Mouse (Mus musculus) hematopoietic stem cell, adult 5-6 weeks (primary cell): ENCODE data around the gene Hook1. TPM values are rescaled to one million over a fixed set of nuclear protein-coding genes. Genes with fewer than 3 reads are reported as not detected.

Experiments
- ATAC-seq, 2 experiments: fragments of 125-278 bp in 1 of 2; replicated peaks in 1 of 2; 2 replicates each; pipeline ENCODE4 v1.8.0; 2016 to 2017; ENCODE audit warnings: inconsistent platforms in 2 of 2, mild to moderate bottlenecking in 2 of 2, moderate number of reproducible peaks in 2 of 2, low read depth in 1 of 2, moderate TSS enrichment in 1 of 2; ENCODE audit not compliant: low FRiP score in 2 of 2, poor library complexity in 2 of 2, severe bottlenecking in 2 of 2, insufficient read depth in 1 of 2, low TSS enrichment in 1 of 2
- total RNA-seq: library from RNA; stranded (forward); fragments of 172-1452, 232-1000 nt; gene quantifications from 2 replicates; pipeline ENCODE4 v1.2.3, GENCODE M21; 2017

Gene Hook1
- total RNA-seq, 1 experiment from 2014 or later = 43.5 TPM

DNA sequence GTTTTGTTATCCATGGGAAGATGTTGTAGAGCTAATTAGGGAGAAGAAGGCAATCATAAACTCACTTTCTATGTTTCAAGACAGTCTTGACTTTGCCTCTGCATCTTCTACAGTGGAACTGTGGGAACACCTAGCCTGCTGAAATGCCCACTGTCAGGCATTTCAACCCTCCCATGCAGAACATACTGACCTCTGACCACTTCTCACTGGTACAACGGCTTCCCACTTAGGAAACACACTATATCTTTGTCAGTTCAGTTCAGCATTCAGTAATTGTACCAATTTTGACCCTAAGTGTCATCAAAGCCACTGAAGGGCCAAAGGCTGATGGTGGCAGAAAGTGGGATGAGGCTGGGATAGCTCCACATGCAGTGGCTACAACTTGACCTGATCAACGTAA lies 95.0 kb downstream of the Hook1 start:
- no peak for ATAC-seq

Other genes with a start within 250 kb of the Hook1 start
- not detected in 2 replicates for gene Cyp2j13, start 110.3 kb downstream of the Hook1 start, total RNA-seq
- not detected in 2 replicates for gene Cyp2j12, start 173.9 kb downstream of the Hook1 start, total RNA-seq